Mouse (Mus musculus): ENCODE data around the gene Fcgr1. TPM values are rescaled to one million over a fixed set of nuclear protein-coding genes. Genes with fewer than 3 reads are reported as not detected.
A peak's percentile ranks its signal among the peaks of the same experiment; 100 is the strongest.
"Not testable (repeated sequence)": the region's sequence is repeated elsewhere in the genome, so short reads cannot be mapped to it uniquely, and the experiment has no call there.

The Fcgr1 gene
- total RNA-seq, 2 experiments from 2014 or later: 0.38 to 1.2 TPM

GRCm38 (mm10) chr3:96327647-96328046, 33.9 kb upstream of the Fcgr1 start:
- intact Hi-C loops (cut with DNase I): loop anchor here (5.0 kb wide), 1 partner anchor 115 kb away; no protein-coding TSS in a partner anchor
- no peak for DNase-seq

GRCm38 (mm10) chr3:96327131-96327530, 33.4 kb upstream of the Fcgr1 start:
- intact Hi-C loops (cut with DNase I): loop anchor here (5.0 kb wide), 1 partner anchor 115 kb away; no protein-coding TSS in a partner anchor
- peak in 1 of 2 experiments; percentile 23 for DNase-seq

GRCm38 (mm10) chr3:96323806-96324205, 30.0 kb upstream of the Fcgr1 start:
- DNase-seq; intact Hi-C loops (cut with DNase I): not testable (repeated sequence)

GRCm38 (mm10) chr3:96322609-96323008, 28.8 kb upstream of the Fcgr1 start:
- DNase-seq: no peak
- intact Hi-C loops (cut with DNase I): no loop called here

GRCm38 (mm10) chr3:96321891-96322290, 28.1 kb upstream of the Fcgr1 start:
- no peak for DNase-seq
- intact Hi-C loops (cut with DNase I): no loop called here

- intact Hi-C loops (cut with DNase I); DNase-seq: not testable (repeated sequence)
These were observed 26.2 kb upstream of the Fcgr1 start for GRCm38 (mm10) chr3:96320003-96320402.

- no peak for DNase-seq
- intact Hi-C loops (cut with DNase I): no loop called here
These were observed 18.8 kb upstream of the Fcgr1 start for GRCm38 (mm10) chr3:96312341-96313098.

- intact Hi-C loops (cut with DNase I): no loop called here
- no peak for DNase-seq
These were observed 15.7 kb upstream of the Fcgr1 start for GRCm38 (mm10) chr3:96309441-96309840.

- intact Hi-C loops (cut with DNase I): no loop called here
- DNase-seq: no peak
These were observed 12.7 kb upstream of the Fcgr1 start for GRCm38 (mm10) chr3:96306506-96306905.

GRCm38 (mm10) chr3:96302076-96302475, 8.3 kb upstream of the Fcgr1 start:
- DNase-seq: no peak
- intact Hi-C loops (cut with DNase I): no loop called here

- intact Hi-C loops (cut with DNase I): no loop called here
These were observed 7.1 kb upstream of the Fcgr1 start for GRCm38 (mm10) chr3:96300706-96301529.

GRCm38 (mm10) chr3:96299562-96299961, 5.8 kb upstream of the Fcgr1 start:
- DNase-seq: no peak
- intact Hi-C loops (cut with DNase I): no loop called here

More at GRCm38 (mm10) chr3:96300706-96301529, 7.1 kb upstream of the Fcgr1 start:
- DNase-seq: peak; percentile 14 to 18

GRCm38 (mm10) chr3:96298360-96298759, 4.6 kb upstream of the Fcgr1 start:
- intact Hi-C loops (cut with DNase I): no loop called here

GRCm38 (mm10) chr3:96293368-96293767, 401 bp downstream of the Fcgr1 start:
- intact Hi-C loops (cut with DNase I): no loop called here

More at GRCm38 (mm10) chr3:96298360-96298759, 4.6 kb upstream of the Fcgr1 start:
- DNase-seq: no peak

GRCm38 (mm10) chr3:96292641-96293040, 1.1 kb downstream of the Fcgr1 start:
- intact Hi-C loops (cut with DNase I): no loop called here
- no peak for DNase-seq

More at GRCm38 (mm10) chr3:96293368-96293767, 401 bp downstream of the Fcgr1 start:
- no peak for DNase-seq

- DNase-seq; intact Hi-C loops (cut with DNase I): not testable (repeated sequence)
These were observed 3.0 kb downstream of the Fcgr1 start for GRCm38 (mm10) chr3:96290727-96291126.

- no peak for DNase-seq
- intact Hi-C loops (cut with DNase I): no loop called here
These were observed 4.6 kb downstream of the Fcgr1 start for GRCm38 (mm10) chr3:96289201-96289600.

GRCm38 (mm10) chr3:96287334-96287733, 6.4 kb downstream of the Fcgr1 start:
- DNase-seq; intact Hi-C loops (cut with DNase I): not testable (repeated sequence)

- intact Hi-C loops (cut with DNase I): loop anchor here (5.0 kb wide), 1 partner anchor 158 kb away; no protein-coding TSS in a partner anchor
- peak in 1 of 2 experiments; percentile 48 for DNase-seq
These were observed 9.3 kb downstream of the Fcgr1 start for GRCm38 (mm10) chr3:96284457-96284856.

GRCm38 (mm10) chr3:96280660-96281059, 13.1 kb downstream of the Fcgr1 start:
- intact Hi-C loops (cut with DNase I): loop anchor here (5.0 kb wide), 1 partner anchor 162 kb away; no protein-coding TSS in a partner anchor
- no peak for DNase-seq

All from heart, postnatal 10 days (tissue).